Mouse (Mus musculus) A20 (cell line): Measurements from ENCODE around the gene Rspo1.

Experiments used
- DNase-seq: peaks from one replicate; pipeline ENCODE4 v3.0.0-alpha.2; 2011; ENCODE audit warnings: low read depth, low spot score

Rspo1 gene

DNA sequence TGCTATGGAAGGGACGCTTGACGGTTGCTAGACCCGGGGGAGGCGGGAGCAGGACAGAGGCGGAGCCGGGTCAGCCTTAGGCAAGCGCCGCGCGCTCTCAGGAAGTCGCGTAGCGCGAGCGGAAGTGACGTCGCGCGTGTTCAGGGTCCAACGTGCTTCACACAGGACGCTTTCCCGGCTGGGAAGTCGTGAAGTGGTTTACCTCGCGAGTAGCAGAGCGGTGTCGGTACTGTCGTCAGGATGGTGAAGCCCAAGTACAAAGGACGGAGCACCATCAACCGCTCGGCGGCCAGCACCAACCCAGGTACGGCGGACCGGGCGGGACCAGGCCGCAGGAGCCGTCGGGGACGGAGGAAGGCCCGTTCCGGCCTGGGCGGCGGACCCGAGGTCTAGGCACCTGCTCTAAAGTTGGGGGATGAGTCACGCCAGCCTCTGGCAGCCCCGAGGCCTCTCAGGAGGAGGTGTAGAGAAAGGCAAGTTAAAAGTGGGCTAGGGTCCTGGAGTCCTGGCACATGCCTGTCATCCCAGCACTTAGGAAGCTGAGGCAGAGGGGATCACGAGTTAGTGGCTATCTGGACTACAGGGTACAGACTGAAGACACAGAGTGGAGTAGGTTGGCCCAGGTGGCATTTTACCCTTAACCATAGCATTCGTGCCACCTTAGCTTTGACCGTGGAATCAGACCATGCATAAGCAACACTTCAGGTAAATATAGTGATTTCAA lies 43.8 kb downstream of the Rspo1 start:
- peak; percentile 95 for DNase-seq

DNA sequence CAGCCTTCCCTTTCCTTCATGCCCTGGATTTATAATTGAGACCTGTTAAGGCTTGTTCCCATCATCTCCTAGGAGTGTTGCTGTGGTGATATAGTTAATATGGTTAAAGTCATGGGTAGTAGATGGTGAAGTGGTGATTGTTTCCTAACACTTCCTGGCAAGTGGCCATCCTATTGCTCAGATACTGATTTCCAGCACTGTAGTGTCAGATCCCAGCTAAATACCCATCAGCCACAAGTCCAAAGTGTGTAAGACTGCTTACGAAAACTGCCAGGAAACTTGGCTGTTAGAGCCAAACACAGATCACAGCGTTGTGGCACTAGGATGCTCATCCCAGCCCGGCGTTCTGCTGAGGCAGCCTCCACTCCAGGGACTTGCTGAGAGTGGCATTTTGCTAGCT lies 48.1 kb downstream of the Rspo1 start:
- DNase-seq: no peak

DNA sequence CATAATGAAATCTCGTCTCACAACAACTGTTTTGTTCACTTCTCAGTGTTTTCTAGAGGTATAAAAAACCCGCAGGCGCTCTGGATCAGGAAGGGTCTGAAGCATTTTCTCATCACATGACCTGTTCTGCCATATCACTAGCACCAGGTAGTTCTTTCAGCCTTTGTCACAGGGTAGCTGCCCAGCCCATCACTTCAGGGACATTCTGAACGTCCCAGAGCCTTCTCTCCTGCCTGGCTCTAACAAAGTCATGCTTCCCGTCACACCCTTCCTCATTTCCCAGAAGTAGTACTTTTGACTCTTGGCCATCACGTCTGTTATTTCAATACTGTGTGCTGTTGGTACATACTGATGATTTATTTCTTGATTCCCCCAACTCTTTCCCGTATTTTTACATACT lies 58.2 kb downstream of the Rspo1 start:
- no peak for DNase-seq

DNA sequence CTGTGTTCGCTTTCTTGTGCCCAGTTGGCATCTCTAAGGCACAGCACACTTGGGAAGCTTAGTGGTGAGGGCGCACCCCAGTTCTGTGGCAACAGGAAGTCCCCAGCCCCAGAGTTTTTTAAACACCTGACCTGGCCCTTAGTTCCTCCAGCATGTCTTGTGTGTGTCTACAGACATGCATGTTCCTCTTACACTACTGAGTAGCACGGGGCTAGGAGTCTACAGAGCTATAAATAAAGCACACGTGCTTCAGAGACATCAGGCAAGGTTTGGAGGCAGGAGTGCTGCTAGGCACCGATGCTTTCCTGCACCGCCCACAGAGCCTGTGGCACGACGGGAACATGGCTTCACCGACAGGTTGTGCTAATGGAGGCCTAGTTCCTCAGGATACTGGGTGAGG lies 69.2 kb downstream of the Rspo1 start:
- no peak for DNase-seq

DNA sequence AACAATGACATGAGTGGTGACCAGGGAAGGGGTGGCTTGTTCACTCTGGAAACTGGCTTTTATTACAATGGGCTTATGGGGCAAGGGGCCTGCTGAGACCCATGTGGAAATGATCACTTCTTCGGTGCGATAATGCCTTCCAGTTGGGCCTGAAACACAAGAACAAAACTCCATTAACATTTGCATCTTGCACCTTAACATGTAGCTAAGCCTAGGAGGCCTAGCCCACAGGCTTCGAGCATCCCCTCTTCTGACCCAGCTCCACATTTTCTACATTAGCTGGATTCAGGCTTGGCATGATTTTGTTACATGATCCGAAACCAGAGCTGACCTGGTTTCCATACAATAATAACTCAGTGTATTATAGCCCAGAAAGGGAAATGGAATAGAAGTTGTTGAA lies 70.2 kb downstream of the Rspo1 start:
- no peak for DNase-seq

DNA sequence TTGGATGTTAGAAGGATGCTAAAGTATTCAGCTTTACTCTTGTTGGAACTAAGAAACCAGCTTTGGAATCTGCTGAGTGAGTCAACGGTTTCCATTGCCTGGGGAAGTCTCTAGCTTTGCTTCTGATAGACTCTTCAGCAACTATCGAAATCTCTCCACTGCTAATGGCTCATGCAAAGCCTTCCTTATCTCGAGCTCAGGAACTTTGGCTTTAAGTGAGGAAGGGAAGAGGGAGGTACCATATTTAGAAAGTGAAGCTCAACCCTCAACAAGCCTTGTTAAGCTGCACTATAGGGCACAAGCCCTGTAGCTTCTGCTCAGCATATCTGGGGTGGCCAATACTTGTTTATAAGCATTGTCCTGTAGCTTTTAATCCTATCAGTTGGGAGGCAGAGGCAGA lies 71.0 kb downstream of the Rspo1 start:
- DNase-seq: no peak

DNA sequence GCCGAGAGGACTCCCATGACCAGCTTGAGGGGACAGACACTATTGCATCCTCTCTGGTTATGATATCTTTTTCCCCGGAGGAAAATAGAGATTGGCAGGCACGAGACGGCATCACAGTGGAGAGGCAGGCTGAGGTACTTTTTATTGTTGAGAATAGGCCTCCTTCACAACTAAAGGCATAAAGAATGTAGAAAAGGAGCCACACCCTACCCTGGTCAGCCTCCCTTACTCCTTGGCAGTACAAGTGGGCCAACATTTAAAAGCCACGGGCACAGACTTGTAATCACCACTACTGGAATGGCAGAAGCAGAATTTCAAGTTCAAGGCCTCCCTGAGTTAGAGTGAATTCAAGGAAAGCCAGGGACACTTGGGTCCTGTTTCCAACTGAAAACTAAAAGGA lies 71.8 kb downstream of the Rspo1 start:
- no peak for DNase-seq
